Mouse (Mus musculus) heart, embryonic 14.5 days (tissue): ENCODE measurements around the gene Stom. TPM values are rescaled to one million over a fixed set of nuclear protein-coding genes. Genes with fewer than 3 reads are reported as not detected.

ENCODE experiments used
- ATAC-seq: fragments of 200-750 bp; cut with Nextera tagmentation; 2 replicates; pipeline ENCODE4 v1.8.0; 2017; ENCODE audit warnings: low read depth, moderate TSS enrichment; ENCODE audit not compliant: insufficient number of reproducible peaks, insufficient read depth, low FRiP score
- H3K27ac ChIP-seq, 2 experiments: fragments of 200-500 bp in 1 of 2; fragments of 300-500 bp in 1 of 2; sonication (generic) in 1 of 2; replicated peaks in 1 of 2; 2 replicates each; pipeline ENCODE4 v1.5.1; 2012 to 2014; ENCODE audit warnings: low read depth in 2 of 2, low read length in 2 of 2, control low read depth in 1 of 2, mild to moderate bottlenecking in 1 of 2, mixed read lengths in 1 of 2; ENCODE audit not compliant: control insufficient read depth in 1 of 2, insufficient read depth in 1 of 2
- H3K27me3 ChIP-seq: fragments of 300-500 bp; sonication (generic); 2 replicates; pipeline ENCODE4 v1.6.1; 2014; ENCODE audit warnings: mild to moderate bottlenecking, low read length, control low read depth; ENCODE audit not compliant: control insufficient read depth, insufficient read depth
- H3K36me3 ChIP-seq: fragments of 300-500 bp; sonication (generic); 2 replicates; pipeline ENCODE4 v1.6.1; 2014; ENCODE audit warnings: mild to moderate bottlenecking, control low read depth, low read length, mixed read lengths; ENCODE audit not compliant: control insufficient read depth, insufficient read depth
- H3K4me1 ChIP-seq, 2 experiments: fragments of 200-500 bp in 1 of 2; fragments of 300-500 bp in 1 of 2; sonication (generic) in 1 of 2; 2 replicates each; pipeline ENCODE4 v1.6.1; 2012 to 2014; ENCODE audit warnings: low read length in 2 of 2, control low read depth in 1 of 2, mixed read lengths in 1 of 2; ENCODE audit not compliant: control insufficient read depth in 2 of 2, insufficient read depth in 2 of 2
- H3K4me2 ChIP-seq: fragments of 300-500 bp; sonication (generic); 2 replicates; pipeline ENCODE4 v1.6.1; 2014; ENCODE audit warnings: mild to moderate bottlenecking, low read length
- H3K4me3 ChIP-seq, 2 experiments: fragments of 200-500 bp in 1 of 2; fragments of 300-500 bp in 1 of 2; sonication (generic) in 1 of 2; 2 replicates each; pipeline ENCODE4 v1.5.1; 2012 to 2014; ENCODE audit warnings: low read length in 2 of 2, mild to moderate bottlenecking in 2 of 2, control low read depth in 1 of 2, low read depth in 1 of 2, moderate library complexity in 1 of 2; ENCODE audit not compliant: control insufficient read depth in 1 of 2, insufficient read depth in 1 of 2
- H3K9ac ChIP-seq: fragments of 300-500 bp; sonication (generic); 2 replicates; pipeline ENCODE4 v1.6.1; 2014; ENCODE audit warnings: mild to moderate bottlenecking, low read length
- H3K9me3 ChIP-seq: fragments of 300-500 bp; sonication (generic); 2 replicates; pipeline ENCODE4 v1.6.1; 2016; ENCODE audit warnings: low read length, control low read depth; ENCODE audit not compliant: control insufficient read depth
- WGBS: fragments of 180-500 bp; shearing (Covaris S2); extraction: QIAGEN DNeasy Blood & Tissue Kit; methylation state at CpG from one replicate; pipeline ENCODE4 v1.1.7; 2014; 5-methylcytosine and 5-hydroxymethylcytosine counted together
- polyA plus RNA-seq: library from polyadenylated mRNA; unstranded; fragments of >200 nt; fragmentation: Nextera tagmentation; extraction: Ambion mirVana; gene quantifications from 2 replicates; pipeline ENCODE4 v1.2.1, GENCODE M21; 2014

Stom gene
- polyA plus RNA-seq, 1 experiment from 2014 or later: 46.7 TPM

GRCm38 (mm10) chr2:35272881-35273280 is 63.9 kb downstream of the Stom start:
- 85% methylated on average over 6 of the region's 6 CpGs for WGBS
- H3K27ac ChIP-seq: peak overlapping the region; percentile 74 to 78; a peak in 3 of 4 replicates
- no peaks in the 10 kb centered on the region for H3K27me3 ChIP-seq
- no peak overlapping the region for H3K4me2 ChIP-seq
- H3K36me3 ChIP-seq: no peaks in the 10 kb centered on the region
- H3K9ac ChIP-seq: no peak overlapping the region
- no peak for ATAC-seq
- no peaks in the 10 kb centered on the region for H3K9me3 ChIP-seq
- peaks cover 58 to 86% of the 10 kb centered on the region in 2 experiments for H3K4me1 ChIP-seq
- H3K4me3 ChIP-seq: no peak overlapping the region

GRCm38 (mm10) chr2:35271817-35272216 is 65.0 kb downstream of the Stom start:
- H3K36me3 ChIP-seq: 0 out of 2 replicates have a peak, but pooled peaks cover under 1% of the 10 kb centered on the region
- no peaks in the 10 kb centered on the region for H3K9me3 ChIP-seq
- H3K4me1 ChIP-seq: peaks cover 61 to 86% of the 10 kb centered on the region in 2 experiments
- H3K9ac ChIP-seq: no peak overlapping the region
- no peaks in the 10 kb centered on the region for H3K27me3 ChIP-seq
- ATAC-seq: no peak
- WGBS: 53% methylated on average over 2 of the region's 2 CpGs
- no peak overlapping the region for H3K4me3 ChIP-seq
- H3K4me2 ChIP-seq: no peak overlapping the region
- H3K27ac ChIP-seq: peak overlapping the region; percentile 69 to 75

GRCm38 (mm10) chr2:35270531-35270984 is 66.2 kb downstream of the Stom start:
- Histone ChIP-seq H3K9me3 (no peaks in the 10 kb centered on the region), H3K27me3 (no peaks in the 10 kb centered on the region), H3K27ac (peak overlapping the region; percentile 91), H3K4me2 (peak overlapping the region; percentile 49), H3K4me1 (peaks cover 70 to 87% of the 10 kb centered on the region in 2 experiments), H3K36me3 (0 out of 2 replicates have a peak, but pooled peaks cover 2% of the 10 kb centered on the region), H3K9ac (peak overlapping the region; percentile 32; the same call in 1 of the 2 replicates), H3K4me3 (no peak overlapping the region)
- peak; percentile 79 for ATAC-seq
- 8% methylated on average over 10 of the region's 10 CpGs for WGBS

GRCm38 (mm10) chr2:35269716-35270260 is 67.0 kb downstream of the Stom start:
- H3K4me3 ChIP-seq: no peak overlapping the region
- peak overlapping the region; percentile 49 for H3K4me2 ChIP-seq
- peak overlapping the region; percentile 91 for H3K27ac ChIP-seq
- peak overlapping the region; percentile 35; the same call in 1 of the 2 replicates for H3K9ac ChIP-seq
- 0 out of 2 replicates have a peak, but pooled peaks cover 2% of the 10 kb centered on the region for H3K36me3 ChIP-seq
- no peaks in the 10 kb centered on the region for H3K27me3 ChIP-seq
- H3K4me1 ChIP-seq: peaks cover 75 to 93% of the 10 kb centered on the region in 2 experiments
- H3K9me3 ChIP-seq: no peaks in the 10 kb centered on the region
- 54% methylated on average over 4 of the region's 4 CpGs for WGBS
- ATAC-seq: no peak

GRCm38 (mm10) chr2:35269136-35269535 is 67.6 kb downstream of the Stom start:
- Histone ChIP-seq H3K9me3 (no peaks in the 10 kb centered on the region), H3K4me3 (no peak overlapping the region), H3K9ac (no peak overlapping the region), H3K27me3 (no peaks in the 10 kb centered on the region), H3K4me2 (no peak overlapping the region), H3K4me1 (peaks cover 73 to 90% of the 10 kb centered on the region in 2 experiments), H3K27ac (peak overlapping the region; percentile 91; a peak in 3 of 4 replicates), H3K36me3 (0 out of 2 replicates have a peak, but pooled peaks cover 2% of the 10 kb centered on the region)
- no peak for ATAC-seq
- 86% methylated on average over 6 of the region's 6 CpGs for WGBS

- H3K4me3 ChIP-seq: no peak overlapping the region
- no peaks in the 10 kb centered on the region for H3K9me3 ChIP-seq
- H3K36me3 ChIP-seq: 0 out of 2 replicates have a peak, but pooled peaks cover 2% of the 10 kb centered on the region
- H3K27ac ChIP-seq: peak overlapping the region in 1 of 2 experiments; percentile 30; a peak in 1 of 4 replicates
- H3K9ac ChIP-seq: peak overlapping the region; percentile 40
- no peak overlapping the region for H3K4me2 ChIP-seq
- peaks cover 62 to 79% of the 10 kb centered on the region in 2 experiments for H3K4me1 ChIP-seq
- no peaks in the 10 kb centered on the region for H3K27me3 ChIP-seq
- WGBS: 38% methylated on average over 10 of the region's 10 CpGs
- no peak for ATAC-seq
These were observed 68.8 kb downstream of the Stom start for GRCm38 (mm10) chr2:35267876-35268566.

- Histone ChIP-seq H3K27ac (peak overlapping the region in 1 of 2 experiments; percentile 30; a peak in 1 of 4 replicates), H3K4me1 (peaks cover 60 to 75% of the 10 kb centered on the region in 2 experiments), H3K9me3 (no peaks in the 10 kb centered on the region), H3K4me2 (no peak overlapping the region), H3K27me3 (no peaks in the 10 kb centered on the region), H3K9ac (peak overlapping the region; percentile 40; the same call in 1 of the 2 replicates), H3K36me3 (0 out of 2 replicates have a peak, but pooled peaks cover 2% of the 10 kb centered on the region), H3K4me3 (no peak overlapping the region)
- ATAC-seq: no peak
- 62% methylated on average over 13 of the region's 13 CpGs for WGBS
These were observed 69.5 kb downstream of the Stom start for GRCm38 (mm10) chr2:35267156-35267875.
